Mouse (Mus musculus): Measurements from ENCODE around the gene Rpgrip1l.

DNA sequence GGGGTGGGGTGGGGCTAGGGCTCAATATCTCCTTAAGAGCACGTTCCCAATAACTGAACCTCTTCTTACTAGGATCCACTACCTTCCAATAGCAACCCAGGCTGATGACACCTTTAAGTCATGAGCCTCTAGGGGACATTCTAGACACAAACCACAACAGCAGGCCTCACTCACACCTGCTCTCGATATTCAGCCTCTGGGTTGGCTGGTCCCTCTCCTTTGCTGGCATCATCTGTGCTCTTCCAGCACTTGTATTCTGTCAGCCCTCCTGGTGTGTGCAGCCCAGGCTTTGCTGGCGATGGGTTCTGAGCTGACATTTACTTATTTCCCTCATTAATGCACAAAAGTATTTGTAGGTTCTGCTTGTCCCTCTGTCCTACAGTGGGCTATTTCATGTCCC is 98.8 kb downstream of the Rpgrip1l start:
- no peak for TF ChIP-seq GATA1 (IDR thresholded peaks at IDR 0.05; ENCODE audit: borderline replicate concordance, low read length)
- TF ChIP-seq FLI1 (IDR thresholded peaks at IDR 0.05; ENCODE audit: low read length), result no peak
